Mouse (Mus musculus) liver, embryonic 14.5 days (tissue): ENCODE measurements at regions not wholly inside any gene's neighbourhood (a gene's known extent, or its start where the extent isn't known, plus 50 kb on each side); places are given as distances from the start of the nearest gene placed in this dataset.

Experiments
- ATAC-seq: fragments of 200-750 bp; cut with Nextera tagmentation; 2 replicates; pipeline ENCODE4 v1.8.0; 2017; ENCODE audit warnings: moderate number of reproducible peaks, mild to moderate bottlenecking, moderate library complexity; ENCODE audit not compliant: insufficient read depth
- DNase-seq, 3 experiments: peaks; one replicate each; pipeline ENCODE4 v3.0.0-alpha.2; 2012 to 2013; ENCODE audit warnings: low read depth in 3 of 3, low spot score in 3 of 3
- H3K27ac ChIP-seq: fragments of 300-500 bp; sonication (generic); 2 replicates; pipeline ENCODE4 v1.5.1; 2014; ENCODE audit warnings: moderate library complexity, mild to moderate bottlenecking, control low read depth, inconsistent platforms
- H3K27me3 ChIP-seq: fragments of 300-500 bp; sonication (generic); 2 replicates; pipeline ENCODE4 v1.6.1; 2014; ENCODE audit warnings: mild to moderate bottlenecking, low read length, moderate library complexity; ENCODE audit not compliant: control insufficient read depth, insufficient read depth
- H3K36me3 ChIP-seq: fragments of 300-500 bp; sonication (generic); replicated peaks from 2 replicates; pipeline ENCODE4 v1.6.1; 2014; ENCODE audit warnings: low read depth; ENCODE audit not compliant: control insufficient read depth, insufficient read depth
- H3K4me1 ChIP-seq, 2 experiments: fragments of 200-500 bp in 1 of 2; fragments of 300-500 bp in 1 of 2; sonication (generic) in 1 of 2; replicated peaks; 2 replicates each; pipeline ENCODE4 v1.6.1; 2012 to 2014; ENCODE audit warnings: antibody characterized with exemption in 1 of 2, inconsistent platforms in 1 of 2, low read length in 1 of 2; ENCODE audit not compliant: control insufficient read depth in 2 of 2, insufficient read depth in 2 of 2
- H3K4me2 ChIP-seq: fragments of 300-500 bp; sonication (generic); 2 replicates; pipeline ENCODE4 v1.6.1; 2014; ENCODE audit warnings: low read depth, mild to moderate bottlenecking, control low read depth, moderate library complexity
- H3K4me3 ChIP-seq, 2 experiments: fragments of 200-500 bp in 1 of 2; fragments of 300-500 bp in 1 of 2; sonication (generic) in 1 of 2; 2 replicates each; pipeline ENCODE4 v1.5.1; 2012 to 2014; ENCODE audit warnings: low read depth in 2 of 2, low read length in 2 of 2, mild to moderate bottlenecking in 2 of 2, control low read depth in 1 of 2, inconsistent platforms in 1 of 2, moderate library complexity in 1 of 2; ENCODE audit not compliant: insufficient read depth in 1 of 2
- H3K9ac ChIP-seq: fragments of 300-500 bp; sonication (generic); replicated peaks from 2 replicates; pipeline ENCODE4 v1.6.1; 2014; ENCODE audit warnings: mild to moderate bottlenecking, control low read depth, moderate library complexity
- H3K9me3 ChIP-seq: fragments of 300-500 bp; sonication (generic); 2 replicates; pipeline ENCODE4 v1.6.1; 2016; ENCODE audit warnings: low read length, mixed read lengths; ENCODE audit not compliant: control insufficient read depth
- CTCF ChIP-seq: IDR thresholded peaks from 2 replicates; pipeline ENCODE4 v1.5.1; 2016; ENCODE audit warnings: antibody characterized with exemption, low read depth, control low read depth
- EP300 ChIP-seq: IDR thresholded peaks from 2 replicates; pipeline ENCODE4 v1.6.1; 2016; ENCODE audit warnings: antibody characterized with exemption, low read depth
- WGBS: fragments of 180-500 bp; shearing (Covaris S2); extraction: QIAGEN DNeasy Blood & Tissue Kit; methylation state at CpG from one replicate; pipeline ENCODE4 v1.1.7; 2014; ENCODE audit not compliant: insufficient replicate concordance; 5-methylcytosine and 5-hydroxymethylcytosine counted together

DNA sequence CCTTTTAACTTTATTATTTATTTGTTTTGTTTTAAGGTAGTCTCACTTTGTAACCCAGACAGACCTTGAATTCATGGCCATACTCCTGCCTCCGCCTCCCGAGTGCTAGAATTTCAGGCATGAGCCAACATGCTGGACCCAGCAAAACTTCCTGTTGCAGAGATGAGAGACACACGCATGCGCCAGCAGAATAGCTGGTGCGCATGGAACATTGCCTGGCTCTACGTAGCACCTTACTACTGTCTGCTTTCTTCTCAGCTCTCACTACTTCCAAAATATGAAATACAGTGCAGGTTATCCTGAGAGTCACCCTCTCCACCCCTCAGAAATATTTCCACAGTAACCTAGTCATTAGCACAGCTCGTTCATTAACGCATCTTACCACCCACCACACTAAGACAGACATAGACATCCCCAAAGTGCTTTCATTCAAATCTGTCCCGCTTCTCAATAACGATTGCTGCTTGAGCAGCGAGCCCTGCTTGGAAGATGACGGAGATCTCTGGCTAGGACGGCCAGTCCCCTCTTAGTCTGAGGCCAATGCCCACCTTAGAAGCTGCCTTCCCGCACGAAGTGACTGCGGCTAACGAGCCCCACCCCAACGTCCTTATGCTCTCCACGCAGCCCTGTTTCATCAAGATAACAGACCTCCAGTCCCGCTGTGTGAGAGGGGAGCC, 127.5 kb upstream of the Zfp706 start:
- Histone ChIP-seq H3K9ac (peak overlapping the region; percentile 58), H3K9me3 (no peaks in the 10 kb centered on the region), H3K4me2 (peak overlapping the region; percentile 76), H3K27me3 (no peaks in the 10 kb centered on the region), H3K27ac (no peak overlapping the region), H3K4me1 (no peaks in the 10 kb centered on the region), H3K36me3 (no peaks in the 10 kb centered on the region), H3K4me3 (peak overlapping the region; percentile 58 to 63)
- ATAC-seq (no peak), DNase-seq (no peak)
- TF ChIP-seq EP300 (no peak), CTCF (no peak)
- WGBS = 30% methylated on average over 20 of the region's 20 CpGs

DNA sequence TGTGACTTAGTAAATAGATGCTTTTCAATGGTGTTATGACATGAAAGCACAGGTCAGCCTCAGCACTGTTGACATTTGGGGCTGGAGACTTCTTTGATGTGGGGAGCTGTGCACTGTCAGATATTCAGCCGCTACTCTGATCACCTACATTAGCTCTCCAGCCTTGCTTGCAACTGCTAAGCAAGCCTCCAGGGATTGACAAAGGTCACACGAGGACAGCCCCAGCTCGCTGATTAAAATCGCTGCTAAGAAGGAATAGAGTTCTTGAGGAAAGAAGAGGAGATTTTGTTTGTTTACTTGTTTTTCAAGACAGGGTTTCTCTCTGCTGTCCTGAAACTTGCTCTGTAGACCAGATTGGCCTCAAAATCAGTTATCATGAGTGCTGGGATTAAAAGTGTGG, 126.8 kb upstream of the Zfp706 start:
- no peak for DNase-seq
- ATAC-seq = no peak
- Histone ChIP-seq H3K27me3 (no peaks in the 10 kb centered on the region), H3K36me3 (no peaks in the 10 kb centered on the region), H3K9ac (no peak overlapping the region), H3K4me3 (no peak overlapping the region), H3K4me2 (no peak overlapping the region), H3K27ac (no peak overlapping the region), H3K9me3 (no peaks in the 10 kb centered on the region), H3K4me1 (no peaks in the 10 kb centered on the region)
- no peak for TF ChIP-seq EP300
- no peak for TF ChIP-seq CTCF
- WGBS = 49% methylated on average over 4 of the region's 4 CpGs

DNA sequence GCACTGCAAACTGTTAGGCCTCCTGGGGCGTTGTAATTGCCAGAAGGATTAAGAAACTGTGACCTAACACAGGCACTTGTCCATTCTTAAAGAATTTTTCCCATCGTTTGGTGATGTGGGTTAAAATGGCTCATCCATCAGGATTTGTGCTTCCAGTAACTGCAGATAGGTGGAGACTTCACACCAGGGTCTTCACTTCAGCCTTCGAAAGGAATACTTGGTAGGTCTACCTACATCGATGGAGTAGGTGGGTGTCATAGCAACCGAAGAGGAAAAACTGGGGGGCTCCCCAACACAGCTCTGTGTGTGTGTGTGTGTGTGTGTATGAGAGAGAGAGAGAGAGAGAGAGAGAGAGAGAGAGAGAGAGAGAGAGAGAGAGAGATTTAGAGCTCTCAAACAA, 126.3 kb upstream of the Zfp706 start:
- no peak overlapping the region for H3K9ac ChIP-seq
- TF ChIP-seq CTCF = 0 out of 2 replicates have a peak, but pooled peaks have one; percentile 4
- TF ChIP-seq EP300 = no peak
- H3K27me3 ChIP-seq = no peaks in the 10 kb centered on the region
- no peak for DNase-seq
- H3K4me3 ChIP-seq = no peak overlapping the region
- H3K4me1 ChIP-seq = no peaks in the 10 kb centered on the region
- H3K36me3 ChIP-seq = no peaks in the 10 kb centered on the region
- no peak overlapping the region for H3K27ac ChIP-seq
- no peaks in the 10 kb centered on the region for H3K9me3 ChIP-seq
- H3K4me2 ChIP-seq = no peak overlapping the region
- no peak for ATAC-seq
- 44% methylated on average over 5 of the region's 5 CpGs for WGBS

DNA sequence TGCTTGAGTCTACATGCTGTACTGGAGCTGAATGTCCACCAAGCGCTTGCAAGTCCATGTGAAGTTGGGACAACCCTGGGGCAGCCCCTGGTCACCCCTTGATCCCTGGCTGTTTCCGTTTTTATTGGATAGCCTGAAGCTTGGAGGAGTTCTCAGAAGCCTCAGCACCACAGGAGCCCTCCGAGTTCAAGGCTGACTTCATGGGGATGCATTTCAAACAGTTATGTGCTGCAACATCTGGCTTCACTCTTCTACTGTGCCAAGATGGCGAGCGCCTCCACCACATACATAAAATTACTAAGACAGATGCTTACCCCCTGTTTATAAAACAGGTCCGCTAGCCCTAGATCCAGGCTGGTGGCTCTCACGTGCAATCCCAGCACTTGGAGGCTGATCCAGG, 120.1 kb upstream of the Zfp706 start:
- no peak overlapping the region for H3K4me3 ChIP-seq
- no peak overlapping the region for H3K9ac ChIP-seq
- H3K4me2 ChIP-seq = no peak overlapping the region
- no peaks in the 10 kb centered on the region for H3K27me3 ChIP-seq
- no peaks in the 10 kb centered on the region for H3K4me1 ChIP-seq
- H3K27ac ChIP-seq = no peak overlapping the region
- DNase-seq = no peak
- no peaks in the 10 kb centered on the region for H3K36me3 ChIP-seq
- H3K9me3 ChIP-seq = no peaks in the 10 kb centered on the region
- ATAC-seq = no peak
- no peak for TF ChIP-seq CTCF
- TF ChIP-seq EP300 = no peak
- 59% methylated on average over 7 of the region's 7 CpGs for WGBS

DNA sequence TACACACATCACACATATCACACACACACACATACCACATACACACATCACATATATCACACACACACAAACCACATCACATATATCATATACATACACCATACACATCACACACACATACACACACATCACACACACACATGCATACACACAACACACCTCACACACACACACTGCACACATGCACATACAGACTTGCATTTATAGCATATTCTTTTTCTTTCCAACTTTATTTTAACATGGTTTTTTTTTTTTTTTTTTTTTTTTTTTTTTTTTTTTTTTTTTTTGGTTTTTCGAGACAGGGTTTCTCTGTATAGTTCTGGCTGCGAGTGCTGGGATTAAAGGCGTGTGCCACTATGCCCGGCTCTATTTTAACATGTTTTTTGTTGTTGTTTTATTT, 119.6 kb upstream of the Zfp706 start:
- Histone ChIP-seq H3K4me2 (no peak overlapping the region), H3K4me3 (no peak overlapping the region), H3K36me3 (no peaks in the 10 kb centered on the region), H3K4me1 (no peaks in the 10 kb centered on the region), H3K9me3 (no peaks in the 10 kb centered on the region), H3K9ac (no peak overlapping the region), H3K27me3 (no peaks in the 10 kb centered on the region), H3K27ac (no peak overlapping the region)
- TF ChIP-seq EP300 = no peak
- TF ChIP-seq CTCF = no peak
- WGBS = 73% methylated on average over 4 of the region's 4 CpGs
- DNase-seq (no peak), ATAC-seq (no peak)
